Mouse (Mus musculus) induced T-regulatory cell, adult 2 months (primary cell): ENCODE measurements around the gene Kxd1.

Experiments
- DNase-seq: peaks from one replicate; pipeline ENCODE4 v3.0.0-alpha.2; 2012; ENCODE audit warnings: low read depth

Kxd1 gene

DNA sequence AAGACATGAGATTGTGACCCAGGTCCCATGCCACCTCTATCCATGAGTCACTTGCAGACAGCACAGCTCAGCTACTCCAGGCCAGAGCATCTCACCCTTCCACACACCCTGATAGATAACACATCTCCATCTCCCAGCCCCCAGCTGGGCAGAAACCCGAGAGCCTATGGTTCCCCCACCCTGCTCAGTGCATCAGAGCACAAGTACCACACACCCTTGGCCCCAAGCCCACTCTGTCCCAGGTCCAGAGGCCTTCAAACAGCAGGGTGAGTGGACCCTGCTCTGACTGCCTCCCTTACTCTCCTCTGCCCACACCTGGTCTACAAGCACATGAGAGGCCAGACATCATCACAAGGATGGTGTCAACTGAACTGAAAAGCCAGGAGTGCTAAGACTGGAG lies 59.8 kb downstream of the Kxd1 start:
- DNase-seq, result no peak

- DNase-seq, result no peak
Measured at GRCm38 (mm10) chr8:70467229-70467725, 60.5 kb downstream of the Kxd1 start.

- no peak for DNase-seq
Measured at GRCm38 (mm10) chr8:70466771-70467170, 61.0 kb downstream of the Kxd1 start.

DNA sequence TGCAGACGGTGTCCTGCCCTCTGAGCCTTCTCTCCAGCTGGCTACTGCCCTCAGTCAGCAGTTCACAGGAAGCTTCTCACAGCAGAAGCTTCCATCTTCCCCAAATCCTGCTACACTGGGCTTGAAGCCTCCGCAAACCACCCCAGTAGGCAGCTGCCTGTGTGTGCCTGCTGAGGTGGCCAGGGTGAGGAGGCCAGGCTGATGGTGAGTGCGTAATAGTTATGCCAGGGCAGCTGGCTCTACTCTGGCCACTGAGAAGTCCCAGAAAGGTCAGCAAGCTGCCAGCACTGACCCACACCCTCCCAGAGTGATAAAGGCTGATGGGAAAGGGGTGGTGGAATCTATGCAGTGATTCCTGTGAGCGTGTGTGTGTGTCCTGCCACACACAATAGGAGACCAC lies 61.5 kb downstream of the Kxd1 start:
- no peak for DNase-seq

DNA sequence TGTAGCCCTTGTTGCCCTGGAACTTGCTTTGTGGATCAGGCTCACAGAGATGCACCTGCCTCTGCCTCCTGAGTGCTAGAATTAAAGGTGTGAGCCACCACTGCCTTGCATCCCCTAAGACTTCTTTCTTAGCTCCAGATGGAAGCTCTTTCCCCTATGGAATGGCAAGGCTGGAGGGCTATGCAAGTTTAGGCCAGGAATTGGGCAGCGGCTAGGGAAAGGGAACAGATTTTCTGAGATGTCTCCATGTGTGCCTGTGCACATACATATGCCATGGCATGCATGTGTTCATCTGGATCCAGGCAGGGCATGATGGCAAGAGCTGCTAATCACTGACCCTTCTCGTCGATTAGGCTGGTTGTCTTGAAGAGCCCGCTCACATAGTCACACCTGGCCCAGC lies 62.1 kb downstream of the Kxd1 start:
- no peak for DNase-seq

GRCm38 (mm10) chr8:70464162-70464561 lies 63.6 kb downstream of the Kxd1 start:
- no peak for DNase-seq

DNA sequence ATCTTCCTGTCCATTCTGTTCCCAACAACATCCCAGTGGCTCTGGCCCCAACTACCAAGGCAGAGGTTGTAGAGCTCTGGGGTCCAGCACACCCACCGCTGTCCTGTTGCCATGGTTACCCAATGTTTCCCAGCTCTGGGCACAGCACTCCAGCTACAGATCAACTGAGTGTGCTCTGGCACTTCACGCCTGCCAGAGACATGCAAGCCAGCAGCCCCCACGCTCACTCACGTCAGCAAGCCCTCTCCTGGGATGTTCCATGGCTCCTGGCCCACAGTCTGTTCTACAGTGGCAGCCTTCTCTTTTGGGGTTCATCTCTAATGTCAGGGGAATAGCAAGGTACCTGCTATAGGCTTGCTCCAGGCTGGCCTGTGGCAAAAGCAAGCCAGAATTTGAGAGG lies 64.5 kb downstream of the Kxd1 start:
- no peak for DNase-seq

DNA sequence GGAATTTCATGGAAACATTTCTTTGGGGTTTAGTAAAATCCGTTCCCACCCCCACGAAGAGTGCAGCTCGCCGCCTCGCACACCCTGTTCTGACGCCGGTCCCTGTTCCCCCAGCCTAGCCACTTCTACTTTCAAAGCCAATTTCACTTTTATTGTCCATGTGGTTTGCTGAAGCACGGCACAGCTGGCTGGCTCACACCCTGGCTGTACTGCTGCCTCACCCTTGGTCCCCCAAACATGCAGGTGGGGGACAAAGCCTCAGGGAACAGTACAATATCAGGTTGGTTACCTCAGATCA lies 65.3 kb downstream of the Kxd1 start:
- DNase-seq, result no peak

- no peak for DNase-seq
Measured at GRCm38 (mm10) chr8:70461765-70462515, 65.8 kb downstream of the Kxd1 start.

- no peak for DNase-seq
Measured at GRCm38 (mm10) chr8:70460606-70461005, 67.2 kb downstream of the Kxd1 start.

- no peak for DNase-seq
Measured at GRCm38 (mm10) chr8:70460199-70460598, 67.6 kb downstream of the Kxd1 start.

GRCm38 (mm10) chr8:70459636-70460035 lies 68.1 kb downstream of the Kxd1 start:
- DNase-seq, result no peak

- no peak for DNase-seq
Measured at GRCm38 (mm10) chr8:70458462-70458861, 69.3 kb downstream of the Kxd1 start.
